Mouse (Mus musculus): ENCODE results near the gene Tmem131l. TPM values are rescaled to one million over a fixed set of nuclear protein-coding genes. Genes with fewer than 3 reads are reported as not detected.

Tmem131l gene
- polyA plus RNA-seq, 1 experiment = 103 TPM

GRCm38 (mm10) chr3:83987533-83988112, 52.4 kb downstream of the Tmem131l start:
- DNase-seq (ENCODE audit: low read depth) = no peak

GRCm38 (mm10) chr3:83986740-83987139, 53.2 kb downstream of the Tmem131l start:
- no peak for TF ChIP-seq POLR2A (IDR thresholded peaks at IDR 0.05; ENCODE audit: borderline replicate concordance, extremely low read depth, insufficient read depth, insufficient read length, poor library complexity, severe bottlenecking)
- no peak for TF ChIP-seq CTCF (IDR thresholded peaks at IDR 0.05; ENCODE audit: borderline replicate concordance, extremely low read depth, insufficient read depth, insufficient read length)
- DNase-seq (ENCODE audit: low read depth) = no peak

More at GRCm38 (mm10) chr3:83987533-83988112, 52.4 kb downstream of the Tmem131l start:
- TF ChIP-seq POLR2A (IDR thresholded peaks at IDR 0.05; ENCODE audit: borderline replicate concordance, extremely low read depth, insufficient read depth, insufficient read length, poor library complexity, severe bottlenecking) = no peak
- no peak for TF ChIP-seq CTCF (IDR thresholded peaks at IDR 0.05; ENCODE audit: borderline replicate concordance, extremely low read depth, insufficient read depth, insufficient read length)

GRCm38 (mm10) chr3:83985426-83985825, 54.5 kb downstream of the Tmem131l start:
- DNase-seq (ENCODE audit: low read depth) = peak; percentile 88
- no peak for TF ChIP-seq CTCF (IDR thresholded peaks at IDR 0.05; ENCODE audit: borderline replicate concordance, extremely low read depth, insufficient read depth, insufficient read length)

GRCm38 (mm10) chr3:83984379-83984778, 55.6 kb downstream of the Tmem131l start:
- peak; percentile 87 for DNase-seq (ENCODE audit: low read depth)
- no peak for TF ChIP-seq POLR2A (IDR thresholded peaks at IDR 0.05; ENCODE audit: borderline replicate concordance, extremely low read depth, insufficient read depth, insufficient read length, poor library complexity, severe bottlenecking)
- no peak for TF ChIP-seq CTCF (IDR thresholded peaks at IDR 0.05; ENCODE audit: borderline replicate concordance, extremely low read depth, insufficient read depth, insufficient read length)

- no peak for TF ChIP-seq CTCF (IDR thresholded peaks at IDR 0.05; ENCODE audit: borderline replicate concordance, extremely low read depth, insufficient read depth, insufficient read length)
- TF ChIP-seq POLR2A (IDR thresholded peaks at IDR 0.05; ENCODE audit: borderline replicate concordance, extremely low read depth, insufficient read depth, insufficient read length, poor library complexity, severe bottlenecking) = no peak
- peak; percentile 65 for DNase-seq (ENCODE audit: low read depth)
Observed at GRCm38 (mm10) chr3:83982821-83983220, 57.2 kb downstream of the Tmem131l start.

- DNase-seq (ENCODE audit: low read depth) = peak; percentile 98
- no peak for TF ChIP-seq POLR2A (IDR thresholded peaks at IDR 0.05; ENCODE audit: borderline replicate concordance, extremely low read depth, insufficient read depth, insufficient read length, poor library complexity, severe bottlenecking)
- 0 out of 2 replicates have a peak, but pooled peaks have one; percentile 3 for TF ChIP-seq CTCF (IDR thresholded peaks at IDR 0.05; ENCODE audit: borderline replicate concordance, extremely low read depth, insufficient read depth, insufficient read length)
Observed at GRCm38 (mm10) chr3:83980231-83980872, 59.6 kb downstream of the Tmem131l start.

GRCm38 (mm10) chr3:83978497-83979410, 61.2 kb downstream of the Tmem131l start:
- no peak for TF ChIP-seq CTCF (IDR thresholded peaks at IDR 0.05; ENCODE audit: borderline replicate concordance, extremely low read depth, insufficient read depth, insufficient read length)
- no peak for TF ChIP-seq POLR2A (IDR thresholded peaks at IDR 0.05; ENCODE audit: borderline replicate concordance, extremely low read depth, insufficient read depth, insufficient read length, poor library complexity, severe bottlenecking)
- peak; percentile 83 for DNase-seq (ENCODE audit: low read depth)

- no peak for TF ChIP-seq CTCF (IDR thresholded peaks at IDR 0.05; ENCODE audit: borderline replicate concordance, extremely low read depth, insufficient read depth, insufficient read length)
- TF ChIP-seq POLR2A (IDR thresholded peaks at IDR 0.05; ENCODE audit: borderline replicate concordance, extremely low read depth, insufficient read depth, insufficient read length, poor library complexity, severe bottlenecking) = no peak
- DNase-seq (ENCODE audit: low read depth) = no peak
Observed at GRCm38 (mm10) chr3:83977817-83978216, 62.2 kb downstream of the Tmem131l start.

GRCm38 (mm10) chr3:83976161-83976560, 63.8 kb downstream of the Tmem131l start:
- no peak for TF ChIP-seq POLR2A (IDR thresholded peaks at IDR 0.05; ENCODE audit: borderline replicate concordance, extremely low read depth, insufficient read depth, insufficient read length, poor library complexity, severe bottlenecking)
- TF ChIP-seq CTCF (IDR thresholded peaks at IDR 0.05; ENCODE audit: borderline replicate concordance, extremely low read depth, insufficient read depth, insufficient read length) = no peak
- DNase-seq (ENCODE audit: low read depth) = peak; percentile 61

GRCm38 (mm10) chr3:83973339-83973738, 66.6 kb downstream of the Tmem131l start:
- no peak for DNase-seq (ENCODE audit: low read depth)
- TF ChIP-seq CTCF (IDR thresholded peaks at IDR 0.05; ENCODE audit: borderline replicate concordance, extremely low read depth, insufficient read depth, insufficient read length) = no peak
- TF ChIP-seq POLR2A (IDR thresholded peaks at IDR 0.05; ENCODE audit: borderline replicate concordance, extremely low read depth, insufficient read depth, insufficient read length, poor library complexity, severe bottlenecking) = no peak

GRCm38 (mm10) chr3:83970629-83971028, 69.3 kb downstream of the Tmem131l start:
- TF ChIP-seq POLR2A (IDR thresholded peaks at IDR 0.05; ENCODE audit: borderline replicate concordance, extremely low read depth, insufficient read depth, insufficient read length, poor library complexity, severe bottlenecking) (no peak), CTCF (IDR thresholded peaks at IDR 0.05; ENCODE audit: borderline replicate concordance, extremely low read depth, insufficient read depth, insufficient read length) (no peak)
- DNase-seq (ENCODE audit: low read depth) = no peak
